Mouse (Mus musculus) MN1 (cell line): Measurements from ENCODE around the gene Gp1bb.
A peak's percentile ranks its signal among the peaks of the same experiment; 100 is the strongest.

ENCODE experiments used
- DNase-seq: peaks from one replicate; pipeline ENCODE4 v3.0.0-alpha.2; 2016; ENCODE audit warnings: low spot score

Gp1bb gene

GRCm38 (mm10) chr16:18622019-18622418 is at the start of gene Gp1bb:
Gp1bb (minus strand) TSS chr16:18622403.
- DNase-seq: no peak

- DNase-seq: no peak
These were observed 47.7 kb upstream of the Gp1bb start for GRCm38 (mm10) chr16:18669914-18670313.

GRCm38 (mm10) chr16:18658597-18658996 is 36.4 kb upstream of the Gp1bb start:
- DNase-seq: no peak

- DNase-seq: peak; percentile 16
These were observed 33.3 kb upstream of the Gp1bb start for GRCm38 (mm10) chr16:18655372-18656098.

- no peak for DNase-seq
These were observed 31.3 kb upstream of the Gp1bb start for GRCm38 (mm10) chr16:18653290-18654160.

- DNase-seq: no peak
These were observed 26.9 kb upstream of the Gp1bb start for GRCm38 (mm10) chr16:18649126-18649525.

GRCm38 (mm10) chr16:18645329-18645728 is 23.1 kb upstream of the Gp1bb start:
- DNase-seq: no peak

- DNase-seq: no peak
These were observed 22.3 kb upstream of the Gp1bb start for GRCm38 (mm10) chr16:18644485-18644884.

- no peak for DNase-seq
These were observed 21.3 kb upstream of the Gp1bb start for GRCm38 (mm10) chr16:18643406-18643998.

GRCm38 (mm10) chr16:18642897-18643296 is 20.7 kb upstream of the Gp1bb start:
- no peak for DNase-seq

- DNase-seq: no peak
These were observed 20.1 kb upstream of the Gp1bb start for GRCm38 (mm10) chr16:18642291-18642690.

GRCm38 (mm10) chr16:18639382-18639929 is 17.3 kb upstream of the Gp1bb start:
- no peak for DNase-seq

- peak; percentile 37 for DNase-seq
These were observed 16.2 kb upstream of the Gp1bb start for GRCm38 (mm10) chr16:18638396-18638795.

- DNase-seq: no peak
These were observed 14.6 kb upstream of the Gp1bb start for GRCm38 (mm10) chr16:18636804-18637203.

- no peak for DNase-seq
These were observed 14.2 kb upstream of the Gp1bb start for GRCm38 (mm10) chr16:18636401-18636800.

GRCm38 (mm10) chr16:18633333-18633732 is 11.1 kb upstream of the Gp1bb start:
- DNase-seq: no peak

- DNase-seq: no peak
These were observed 10.6 kb upstream of the Gp1bb start for GRCm38 (mm10) chr16:18632816-18633215.

GRCm38 (mm10) chr16:18632059-18632458 is 9.9 kb upstream of the Gp1bb start:
- DNase-seq: no peak

- no peak for DNase-seq
These were observed 8.9 kb upstream of the Gp1bb start for GRCm38 (mm10) chr16:18631141-18631540.

GRCm38 (mm10) chr16:18630291-18630690 is 8.1 kb upstream of the Gp1bb start:
- DNase-seq: no peak

GRCm38 (mm10) chr16:18629390-18630231 is 7.4 kb upstream of the Gp1bb start, which contains the start of gene Sept5:
Sept5 (minus strand) TSS chr16:18629954.
- DNase-seq: peak; percentile 78
